Mouse (Mus musculus) left cerebral cortex, adult 9 months (tissue): ENCODE results near the gene Cdk5r1.
A peak's percentile ranks its signal among the peaks of the same experiment; 100 is the strongest.
"Not testable (repeated sequence)": the region's sequence is repeated elsewhere in the genome, so short reads cannot be mapped to it uniquely, and the experiment has no call there.

Source experiments
- DNase-seq, 2 experiments: peaks; one replicate each; pipeline ENCODE4 v3.0.0; 2022; ENCODE audit warnings: low spot score in 2 of 2

The Cdk5r1 gene

GRCm38 (mm10) chr11:80476222-80477189 lies at the start of gene Cdk5r1:
TSS of gene Cdk5r1 (plus strand) at chr11:80477023.
- DNase-seq, result peak; percentile 84 to 92

GRCm38 (mm10) chr11:80428381-80429008 lies 48.3 kb upstream of the Cdk5r1 start, which contains the start of gene Psmd11:
TSS of gene Psmd11 (plus strand) at chr11:80428615.
- peak; percentile 90 to 96 for DNase-seq

- DNase-seq, result peak in 1 of 2 experiments; percentile 24
Measured at GRCm38 (mm10) chr11:80429009-80429475, 47.8 kb upstream of the Cdk5r1 start.

- DNase-seq, result no peak
Measured at GRCm38 (mm10) chr11:80429500-80430166, 47.2 kb upstream of the Cdk5r1 start.

GRCm38 (mm10) chr11:80430366-80430910 lies 46.4 kb upstream of the Cdk5r1 start:
- no peak for DNase-seq

- no peak for DNase-seq
Measured at GRCm38 (mm10) chr11:80446916-80447315, 29.9 kb upstream of the Cdk5r1 start.

- DNase-seq, result no peak
Measured at GRCm38 (mm10) chr11:80449859-80450258, 27.0 kb upstream of the Cdk5r1 start.

GRCm38 (mm10) chr11:80452242-80452641 lies 24.6 kb upstream of the Cdk5r1 start:
- no peak for DNase-seq

GRCm38 (mm10) chr11:80453198-80453597 lies 23.6 kb upstream of the Cdk5r1 start:
- no peak for DNase-seq

GRCm38 (mm10) chr11:80463605-80464130 lies 13.2 kb upstream of the Cdk5r1 start:
- DNase-seq, result not testable (repeated sequence)

GRCm38 (mm10) chr11:80471836-80472605 lies 4.8 kb upstream of the Cdk5r1 start:
- peak in 1 of 2 experiments; percentile 22 for DNase-seq

- peak in 1 of 2 experiments; percentile 60 for DNase-seq
Measured at GRCm38 (mm10) chr11:80474175-80474691, 2.6 kb upstream of the Cdk5r1 start.

GRCm38 (mm10) chr11:80474846-80475245 lies 2.0 kb upstream of the Cdk5r1 start:
- DNase-seq, result peak in 1 of 2 experiments; percentile 8

- no peak for DNase-seq
Measured at GRCm38 (mm10) chr11:80475544-80475943, 1.3 kb upstream of the Cdk5r1 start.

GRCm38 (mm10) chr11:80477341-80478199 lies 747 bp downstream of the Cdk5r1 start:
- DNase-seq, result no peak

- no peak for DNase-seq
Measured at GRCm38 (mm10) chr11:80478694-80479412, 2.0 kb downstream of the Cdk5r1 start.

GRCm38 (mm10) chr11:80479425-80479824 lies 2.6 kb downstream of the Cdk5r1 start:
- no peak for DNase-seq
